Mouse (Mus musculus) embryonic facial prominence, embryonic 15.5 days (tissue): ENCODE data around the gene Pklr. TPM values are rescaled to one million over a fixed set of nuclear protein-coding genes. Genes with fewer than 3 reads are reported as not detected.

Source experiments
- ATAC-seq: fragments of 200-750 bp; cut with Nextera tagmentation; 2 replicates; pipeline ENCODE4 v1.8.0; 2017; ENCODE audit warnings: low read depth, moderate TSS enrichment; ENCODE audit not compliant: insufficient number of reproducible peaks, low FRiP score, low TSS enrichment
- H3K27ac ChIP-seq: fragments of 300-500 bp; sonication (generic); replicated peaks from 2 replicates; pipeline ENCODE4 v1.5.1; 2015; ENCODE audit warnings: mild to moderate bottlenecking, inconsistent platforms
- H3K27me3 ChIP-seq: fragments of 300-500 bp; sonication (generic); 2 replicates; pipeline ENCODE4 v1.6.1; 2015; ENCODE audit warnings: inconsistent platforms
- H3K36me3 ChIP-seq: fragments of 300-500 bp; sonication (generic); 2 replicates; pipeline ENCODE4 v1.6.1; 2015; ENCODE audit warnings: mild to moderate bottlenecking, inconsistent platforms
- H3K4me1 ChIP-seq: fragments of 300-500 bp; sonication (generic); 2 replicates; pipeline ENCODE4 v1.6.1; 2015; ENCODE audit warnings: inconsistent platforms
- H3K4me2 ChIP-seq: fragments of 300-500 bp; sonication (generic); replicated peaks from 2 replicates; pipeline ENCODE4 v1.6.1; 2015; ENCODE audit warnings: mild to moderate bottlenecking, inconsistent platforms
- H3K4me3 ChIP-seq: fragments of 300-500 bp; sonication (generic); replicated peaks from 2 replicates; pipeline ENCODE4 v1.5.1; 2015; ENCODE audit warnings: mild to moderate bottlenecking, inconsistent platforms
- H3K9ac ChIP-seq: fragments of 300-500 bp; sonication (generic); 2 replicates; pipeline ENCODE4 v1.6.1; 2015; ENCODE audit warnings: inconsistent platforms
- H3K9me3 ChIP-seq: fragments of 300-500 bp; sonication (generic); replicated peaks from 2 replicates; pipeline ENCODE4 v1.6.1; 2016; ENCODE audit warnings: inconsistent platforms
- WGBS: fragments of 180-500 bp; shearing (Covaris S2); methylation state at CpG from one replicate; pipeline ENCODE4 v1.1.7; 2015; 5-methylcytosine and 5-hydroxymethylcytosine counted together
- polyA plus RNA-seq: library from polyadenylated mRNA; unstranded; fragments of >200 nt; fragmentation: Nextera tagmentation; extraction: Ambion mirVana; gene quantifications from 2 replicates; pipeline ENCODE4 v1.2.1, GENCODE M21; 2015

Gene Pklr
- polyA plus RNA-seq, 1 experiment from 2014 or later: 0.15 TPM

DNA sequence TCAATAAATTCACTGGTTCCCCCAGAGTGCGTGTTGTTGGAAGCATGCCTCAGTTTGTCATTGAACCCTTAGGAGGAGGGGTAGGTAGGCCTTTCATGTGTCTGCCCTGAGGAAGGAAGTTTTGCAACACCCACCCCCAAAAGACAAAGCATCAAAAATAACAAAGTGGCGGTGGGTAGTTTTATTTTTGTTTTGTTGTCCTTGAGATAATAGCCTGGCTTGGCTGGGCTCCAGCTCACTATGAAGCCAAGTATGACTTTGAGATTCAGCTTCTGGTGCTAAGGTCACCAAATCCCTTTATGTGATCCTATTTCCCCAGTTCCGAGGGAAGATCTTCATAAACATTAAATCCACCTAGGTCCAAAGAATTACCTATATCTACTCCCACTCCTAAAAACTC, 11.7 kb upstream of the Pklr start:
- H3K27ac ChIP-seq: no peak overlapping the region
- WGBS: 73% methylated on average over 3 of the region's 3 CpGs
- no peak overlapping the region for H3K4me3 ChIP-seq
- H3K36me3 ChIP-seq: no peaks in the 10 kb centered on the region
- H3K27me3 ChIP-seq: no peaks in the 10 kb centered on the region
- H3K9me3 ChIP-seq: no peaks in the 10 kb centered on the region
- no peak overlapping the region for H3K4me2 ChIP-seq
- no peaks in the 10 kb centered on the region for H3K4me1 ChIP-seq
- no peak overlapping the region for H3K9ac ChIP-seq
- no peak for ATAC-seq

DNA sequence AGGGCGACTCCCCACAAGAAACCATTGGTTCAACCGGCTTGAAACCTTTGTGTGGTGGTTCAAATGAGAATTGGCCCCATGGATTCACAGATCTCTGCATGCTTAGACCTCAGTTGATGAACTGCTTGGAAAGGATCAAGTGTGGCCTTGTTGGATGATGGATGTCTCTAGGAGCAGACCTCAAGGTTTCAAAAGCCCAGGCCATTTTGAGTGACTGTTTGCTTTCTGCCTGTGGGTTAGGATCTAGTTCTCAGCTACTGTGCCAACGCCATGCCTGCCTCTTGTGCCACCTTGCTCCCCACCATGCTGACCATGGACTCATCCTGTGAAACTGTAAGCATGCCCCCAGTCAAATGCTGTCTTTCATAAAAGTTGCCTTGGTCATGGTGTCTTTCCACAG, 10.0 kb upstream of the Pklr start:
- no peak overlapping the region for H3K4me3 ChIP-seq
- WGBS: 89% methylated on average over 3 of the region's 3 CpGs
- no peaks in the 10 kb centered on the region for H3K9me3 ChIP-seq
- no peaks in the 10 kb centered on the region for H3K36me3 ChIP-seq
- H3K27ac ChIP-seq: no peak overlapping the region
- ATAC-seq: no peak
- H3K27me3 ChIP-seq: no peaks in the 10 kb centered on the region
- no peaks in the 10 kb centered on the region for H3K4me1 ChIP-seq
- H3K9ac ChIP-seq: no peak overlapping the region
- no peak overlapping the region for H3K4me2 ChIP-seq

DNA sequence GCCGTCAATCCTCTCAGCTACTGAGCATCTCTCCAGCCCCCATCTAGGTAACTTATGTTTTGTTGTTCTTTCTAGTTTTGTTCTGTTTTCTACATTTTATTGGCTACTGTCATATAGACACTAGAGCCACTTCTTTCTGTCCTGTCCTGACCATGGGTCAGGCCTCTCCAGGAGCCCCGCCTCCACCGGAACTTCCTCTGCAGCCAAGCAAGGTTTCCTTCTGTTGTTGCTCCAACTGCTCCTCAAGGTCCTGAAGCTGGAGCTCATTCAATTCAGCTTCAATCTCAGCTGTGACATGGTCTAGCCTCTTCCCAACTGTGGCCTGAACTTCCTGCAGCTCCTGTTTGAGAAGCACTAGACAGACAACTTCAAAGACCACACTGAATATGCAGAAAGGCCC, 6.0 kb upstream of the Pklr start:
- 0 out of 2 replicates have a peak, but pooled peaks cover 6% of the 10 kb centered on the region for H3K4me1 ChIP-seq
- H3K4me3 ChIP-seq: no peak overlapping the region
- H3K9me3 ChIP-seq: no peaks in the 10 kb centered on the region
- no peak overlapping the region for H3K4me2 ChIP-seq
- no peak overlapping the region for H3K27ac ChIP-seq
- no peak for ATAC-seq
- WGBS: 78% methylated on average over 3 of the region's 3 CpGs
- no peak overlapping the region for H3K9ac ChIP-seq
- 0 out of 2 replicates have a peak, but pooled peaks cover 4% of the 10 kb centered on the region for H3K27me3 ChIP-seq
- H3K36me3 ChIP-seq: no peaks in the 10 kb centered on the region

DNA sequence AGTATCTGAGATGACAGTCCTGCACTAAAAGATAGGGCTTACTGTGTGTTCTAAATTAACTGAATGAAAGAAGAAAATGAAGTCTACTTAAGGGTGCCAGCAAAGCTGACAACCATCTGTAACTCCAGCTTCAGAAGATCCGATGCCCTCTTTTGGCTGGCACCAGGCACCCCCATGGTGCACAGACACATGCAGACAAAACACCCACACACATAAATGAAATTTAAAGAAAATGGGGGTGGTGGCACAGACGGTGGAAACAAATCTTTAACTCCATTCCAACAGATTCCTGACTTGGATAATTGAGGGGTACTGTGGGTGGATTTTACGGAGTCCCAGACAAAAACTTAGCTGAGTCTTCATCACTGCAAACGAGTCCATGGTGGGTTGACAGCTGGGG, 4.1 kb upstream of the Pklr start:
- H3K4me1 ChIP-seq: 0 out of 2 replicates have a peak, but pooled peaks cover 6% of the 10 kb centered on the region
- H3K27ac ChIP-seq: no peak overlapping the region
- no peaks in the 10 kb centered on the region for H3K9me3 ChIP-seq
- no peaks in the 10 kb centered on the region for H3K36me3 ChIP-seq
- ATAC-seq: no peak
- H3K9ac ChIP-seq: no peak overlapping the region
- H3K4me2 ChIP-seq: peak overlapping the region; percentile 59
- H3K27me3 ChIP-seq: 0 out of 2 replicates have a peak, but pooled peaks cover 4% of the 10 kb centered on the region
- WGBS: 22% methylated on average over 4 of the region's 4 CpGs
- H3K4me3 ChIP-seq: peak overlapping the region; percentile 37

DNA sequence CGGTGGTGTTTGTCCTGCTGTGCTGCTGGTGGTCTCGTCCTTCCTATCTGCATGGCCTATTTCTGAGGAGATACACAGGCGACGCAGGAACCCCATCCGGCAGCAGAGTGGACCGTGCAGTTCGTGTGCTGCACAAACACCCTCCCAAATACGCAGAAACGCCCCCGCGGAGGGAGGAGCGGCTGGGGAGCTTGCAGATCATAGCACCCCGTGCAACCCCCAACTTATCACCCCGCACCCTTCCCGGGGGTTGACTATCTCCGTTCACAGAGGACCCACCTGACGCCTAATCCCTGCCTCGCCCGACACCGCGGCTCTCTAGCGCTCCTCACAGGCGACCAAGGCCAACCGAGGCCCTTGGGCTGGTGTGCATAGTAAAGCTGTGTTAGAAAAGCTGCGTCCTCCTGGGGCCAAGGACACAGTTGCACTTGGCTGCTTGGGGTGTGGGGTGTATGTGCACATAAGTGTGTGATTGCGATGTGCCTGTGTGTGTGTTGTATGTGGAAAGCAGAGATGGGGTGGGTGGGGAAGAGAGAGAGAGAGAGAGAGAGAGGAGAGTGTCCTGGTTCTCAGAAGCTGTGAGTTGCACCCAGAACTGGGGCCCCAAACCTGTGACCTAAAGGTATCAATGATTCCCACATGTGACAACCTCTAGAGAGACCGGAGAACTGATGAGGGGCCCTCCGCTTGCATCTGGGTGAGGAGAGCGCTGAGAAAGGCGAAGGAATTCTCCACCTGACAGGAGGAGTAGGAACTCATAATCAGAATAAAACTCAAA, 3.5 kb upstream of the Pklr start:
- Histone ChIP-seq H3K9ac (0 out of 2 replicates have a peak overlapping the region, but pooled peaks have one; percentile 12), H3K27ac (no peak overlapping the region), H3K4me2 (peak overlapping the region; percentile 59), H3K27me3 (0 out of 2 replicates have a peak, but pooled peaks cover 4% of the 10 kb centered on the region), H3K36me3 (no peaks in the 10 kb centered on the region), H3K9me3 (no peaks in the 10 kb centered on the region), H3K4me3 (peak overlapping the region; percentile 37), H3K4me1 (0 out of 2 replicates have a peak, but pooled peaks cover 6% of the 10 kb centered on the region)
- ATAC-seq: peak; percentile 19; the same call in 1 of the 2 replicates
- WGBS: 14% methylated on average over 30 of the region's 30 CpGs

DNA sequence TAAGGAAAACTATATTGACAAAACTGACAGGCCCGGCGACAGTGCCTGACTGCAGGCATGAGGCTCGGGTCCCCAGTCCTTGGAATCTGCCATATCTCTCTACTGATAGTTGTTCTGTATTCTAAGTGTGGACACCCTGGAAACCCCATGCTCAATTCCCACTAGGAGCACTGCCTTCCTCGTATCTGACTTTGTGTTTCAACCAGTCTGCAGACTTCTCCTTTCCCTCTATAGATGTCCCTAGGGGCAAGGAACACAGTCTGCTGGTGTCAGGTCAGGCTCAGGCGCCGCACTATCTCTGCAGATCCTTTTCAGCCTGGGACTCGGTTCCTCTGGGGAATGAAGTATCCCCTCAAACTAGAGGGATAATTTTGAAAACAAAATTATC, 2.9 kb upstream of the Pklr start:
- H3K27ac ChIP-seq: no peak overlapping the region
- no peak overlapping the region for H3K9ac ChIP-seq
- no peaks in the 10 kb centered on the region for H3K36me3 ChIP-seq
- H3K4me3 ChIP-seq: no peak overlapping the region
- WGBS: 79% methylated on average over 7 of the region's 7 CpGs
- 0 out of 2 replicates have a peak, but pooled peaks cover 4% of the 10 kb centered on the region for H3K27me3 ChIP-seq
- ATAC-seq: no peak
- H3K4me2 ChIP-seq: no peak overlapping the region
- no peaks in the 10 kb centered on the region for H3K9me3 ChIP-seq
- 0 out of 2 replicates have a peak, but pooled peaks cover 6% of the 10 kb centered on the region for H3K4me1 ChIP-seq

DNA sequence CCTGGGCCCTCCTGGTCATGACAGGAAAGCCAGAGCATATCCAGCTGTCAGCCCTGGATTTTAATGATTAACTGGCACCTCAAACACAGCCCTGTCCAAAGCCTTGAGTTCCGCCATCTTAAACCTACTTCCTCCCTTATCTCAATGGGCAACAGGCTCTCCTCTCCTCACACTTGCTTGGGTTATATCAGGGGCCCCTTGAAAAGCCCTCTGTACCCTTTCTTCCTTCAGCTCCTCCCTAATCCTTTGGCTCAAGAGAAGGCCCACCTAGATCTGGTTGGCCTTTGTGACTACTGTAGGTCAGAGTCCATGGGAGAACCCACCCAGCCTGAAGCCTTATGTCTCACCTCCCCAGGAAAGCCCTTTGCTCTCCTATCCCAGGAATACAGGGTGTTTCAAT, 2.2 kb upstream of the Pklr start:
- Histone ChIP-seq H3K4me1 (0 out of 2 replicates have a peak, but pooled peaks cover 6% of the 10 kb centered on the region), H3K9me3 (no peaks in the 10 kb centered on the region), H3K36me3 (no peaks in the 10 kb centered on the region), H3K4me3 (no peak overlapping the region), H3K27ac (no peak overlapping the region), H3K9ac (no peak overlapping the region), H3K27me3 (0 out of 2 replicates have a peak, but pooled peaks cover 4% of the 10 kb centered on the region), H3K4me2 (no peak overlapping the region)
- no peak for ATAC-seq
- 81% methylated on average over 1 of the region's 1 CpGs for WGBS

DNA sequence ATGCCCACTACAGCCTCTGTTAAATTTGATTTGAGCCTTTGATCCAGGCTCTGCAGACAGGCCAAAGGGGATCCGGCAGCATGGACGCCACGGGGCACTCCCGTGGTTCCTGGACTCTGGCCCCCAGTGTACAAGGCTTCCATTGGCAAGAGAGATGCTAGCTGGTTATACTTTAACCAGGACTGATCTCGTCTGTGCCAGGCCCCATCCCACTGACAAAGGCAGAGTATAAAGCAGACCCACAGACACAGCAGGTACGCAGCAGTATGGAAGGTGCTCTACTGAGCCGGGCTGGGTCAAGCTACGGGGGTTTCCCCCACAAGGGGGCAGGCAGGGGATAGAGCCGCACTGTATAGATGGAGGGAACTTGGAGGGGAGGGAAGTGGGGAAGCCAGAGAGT, 423 bp downstream of the Pklr start:
- Histone ChIP-seq H3K4me1 (0 out of 2 replicates have a peak, but pooled peaks cover 6% of the 10 kb centered on the region), H3K4me3 (no peak overlapping the region), H3K27me3 (0 out of 2 replicates have a peak, but pooled peaks cover 4% of the 10 kb centered on the region), H3K36me3 (no peaks in the 10 kb centered on the region), H3K27ac (no peak overlapping the region), H3K9ac (no peak overlapping the region), H3K4me2 (no peak overlapping the region), H3K9me3 (no peaks in the 10 kb centered on the region)
- no peak for ATAC-seq
- WGBS: 41% methylated on average over 9 of the region's 9 CpGs

DNA sequence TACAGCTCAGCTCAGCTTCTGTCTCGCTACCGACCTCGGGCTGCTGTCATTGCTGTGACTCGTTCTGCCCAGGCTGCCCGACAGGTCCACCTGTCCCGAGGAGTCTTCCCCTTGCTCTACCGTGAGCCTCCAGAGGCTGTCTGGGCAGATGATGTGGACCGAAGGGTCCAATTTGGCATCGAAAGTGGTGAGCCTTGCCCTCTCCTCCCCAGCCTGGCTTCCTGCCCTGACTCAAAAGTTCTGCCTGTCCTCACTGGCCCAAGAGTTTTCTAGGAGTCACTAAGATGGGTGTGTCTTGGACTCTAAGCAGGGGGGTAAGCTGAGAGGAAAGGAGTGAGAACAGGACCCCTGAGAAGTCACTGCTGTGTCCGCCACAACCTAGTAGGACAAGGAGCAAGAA, 8.9 kb downstream of the Pklr start:
- H3K4me2 ChIP-seq: no peak overlapping the region
- no peaks in the 10 kb centered on the region for H3K36me3 ChIP-seq
- H3K9ac ChIP-seq: no peak overlapping the region
- no peak overlapping the region for H3K27ac ChIP-seq
- H3K4me1 ChIP-seq: peaks cover 9% of the 10 kb centered on the region; the same call in 1 of the 2 replicates
- H3K27me3 ChIP-seq: peaks cover 27% of the 10 kb centered on the region
- no peak overlapping the region for H3K4me3 ChIP-seq
- WGBS: 67% methylated on average over 10 of the region's 10 CpGs
- no peak for ATAC-seq
- no peaks in the 10 kb centered on the region for H3K9me3 ChIP-seq

DNA sequence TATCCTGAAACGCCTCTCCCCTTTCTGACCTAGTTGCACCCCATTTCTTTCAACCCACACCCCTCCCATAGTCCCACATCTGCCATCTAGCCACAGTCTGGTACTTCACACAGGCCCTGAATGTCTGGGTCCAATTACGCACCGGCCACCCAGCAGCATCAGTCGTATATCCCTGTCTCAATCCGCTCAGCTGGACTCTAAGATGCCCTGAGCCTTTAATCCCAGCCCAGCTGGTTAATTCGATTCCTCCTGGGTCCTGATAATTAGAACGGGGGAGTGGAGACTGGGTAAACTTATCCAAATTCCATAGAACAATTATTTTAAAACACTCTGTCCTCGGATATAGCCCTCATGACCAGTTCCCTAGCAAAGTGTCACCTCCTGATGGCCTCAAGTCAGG, 9.6 kb downstream of the Pklr start:
- Histone ChIP-seq H3K9ac (no peak overlapping the region), H3K36me3 (no peaks in the 10 kb centered on the region)
- no peak for ATAC-seq

DNA sequence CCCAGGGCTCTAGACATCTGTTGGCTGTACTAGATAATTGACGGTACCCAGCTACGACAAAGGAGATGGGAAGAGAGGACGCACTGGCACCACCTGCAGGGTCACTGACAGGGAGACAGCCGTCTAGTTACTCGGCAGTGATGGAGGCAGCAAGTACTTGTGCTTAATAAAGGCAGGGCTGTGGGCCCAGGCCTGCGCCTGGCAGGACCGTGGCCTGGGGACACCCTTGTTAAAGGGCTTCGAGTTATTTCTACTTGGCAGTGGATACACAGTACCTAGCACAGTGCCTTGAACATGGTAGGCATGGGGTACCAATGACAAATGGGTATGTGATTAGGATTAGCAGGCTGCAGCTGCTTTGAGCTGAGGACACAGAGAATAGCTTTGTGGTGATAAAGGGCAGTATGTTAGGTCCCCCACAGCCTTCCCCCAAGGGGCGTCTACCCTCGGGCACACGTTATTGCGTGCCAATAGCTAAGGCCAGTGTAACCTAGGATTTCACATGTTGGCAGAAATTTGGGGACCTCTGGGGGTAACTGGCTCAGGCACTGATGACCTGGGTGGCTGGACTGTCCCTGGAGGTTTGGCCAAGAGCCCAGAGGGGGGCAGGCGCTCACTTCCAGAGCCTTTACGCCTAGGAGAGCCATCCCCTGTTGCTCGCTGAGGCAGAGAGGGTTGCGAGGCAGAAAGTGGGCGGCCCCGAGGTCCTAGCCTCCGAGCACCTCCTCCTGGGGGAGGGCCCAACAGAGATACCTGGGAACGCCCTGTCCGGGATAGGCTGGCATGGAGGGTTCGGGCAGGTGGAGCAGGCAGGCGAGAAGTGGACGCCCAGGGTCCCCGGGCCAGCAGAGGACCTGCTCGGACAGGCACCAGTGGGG, 11.4 kb downstream of the Pklr start:
- peak overlapping the region; percentile 66 for H3K4me2 ChIP-seq
- H3K27ac ChIP-seq: no peak overlapping the region
- H3K9ac ChIP-seq: no peak overlapping the region
- no peaks in the 10 kb centered on the region for H3K36me3 ChIP-seq
- peaks cover 37% of the 10 kb centered on the region for H3K27me3 ChIP-seq
- no peaks in the 10 kb centered on the region for H3K9me3 ChIP-seq
- H3K4me1 ChIP-seq: peaks cover 9% of the 10 kb centered on the region; the same call in 1 of the 2 replicates
- H3K4me3 ChIP-seq: peak overlapping the region; percentile 38
- WGBS: 22% methylated on average over 26 of the region's 26 CpGs
- ATAC-seq: no peak

More for the DNA sequence above, 9.6 kb downstream of the Pklr start:
- H3K27ac ChIP-seq: no peak overlapping the region
- H3K4me3 ChIP-seq: no peak overlapping the region
- no peak overlapping the region for H3K4me2 ChIP-seq
- peaks cover 9% of the 10 kb centered on the region; the same call in 1 of the 2 replicates for H3K4me1 ChIP-seq
- 22% methylated on average over 8 of the region's 8 CpGs for WGBS
- no peaks in the 10 kb centered on the region for H3K9me3 ChIP-seq
- H3K27me3 ChIP-seq: peaks cover 33% of the 10 kb centered on the region
